Mouse (Mus musculus) CD4-positive naive resting alpha-beta T cell, adult 57 days (primary cell): ENCODE data around the gene Chrne. TPM values are rescaled to one million over a fixed set of nuclear protein-coding genes. Genes with fewer than 3 reads are reported as not detected.

ENCODE experiments used
- total RNA-seq: library from RNA; stranded (reverse); gene quantifications from one replicate; pipeline ENCODE4 v1.2.4, GENCODE M21; 2023

Chrne gene
- 3.2 TPM for total RNA-seq

DNA sequence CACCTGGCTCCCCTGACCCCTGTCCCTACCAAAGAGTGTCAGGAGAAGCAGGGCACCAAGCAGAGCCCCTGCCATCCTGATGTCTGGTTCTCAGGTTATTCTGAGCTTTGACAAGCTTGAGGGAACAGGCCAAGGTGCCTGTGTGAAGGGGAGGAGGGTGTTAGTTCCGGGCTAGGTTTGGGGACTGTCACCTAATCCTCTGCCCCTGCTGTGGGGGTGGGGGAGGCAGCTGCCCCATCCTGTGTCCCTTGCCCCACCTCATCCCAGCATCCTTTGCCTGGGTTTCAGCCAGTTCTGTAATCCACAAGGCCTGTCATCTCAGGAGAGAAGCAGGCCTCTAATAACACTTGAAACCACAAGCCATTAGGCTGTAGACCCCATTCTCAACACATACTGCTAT is at the start of gene Chrne:
Chrne (minus strand) TSS at position 116 of the 400 bp plus-strand sequence.

DNA sequence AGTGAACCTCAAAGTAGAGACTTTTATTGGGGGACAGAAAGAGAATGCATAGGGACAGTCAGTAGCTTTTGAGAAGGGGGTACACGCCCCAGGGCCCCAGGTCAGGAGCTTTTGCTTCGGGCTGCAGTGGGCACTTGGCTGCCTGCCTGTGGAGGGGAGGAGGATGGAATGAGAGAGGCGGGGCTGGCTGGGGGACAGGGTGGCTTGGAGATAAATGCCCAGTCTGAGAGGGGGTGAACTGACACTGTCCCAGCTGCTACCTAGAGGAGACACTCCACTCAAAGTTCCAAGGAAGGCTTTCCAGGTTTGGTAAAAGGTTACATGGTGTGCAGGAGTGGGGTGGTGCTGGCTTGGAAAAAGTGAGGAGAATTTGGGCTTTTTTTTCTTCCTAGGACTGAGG is 37.9 kb upstream of the Chrne start, which contains the start of gene Eno3:
Eno3 (plus strand) TSS at position 239 of the 400 bp plus-strand sequence.

DNA sequence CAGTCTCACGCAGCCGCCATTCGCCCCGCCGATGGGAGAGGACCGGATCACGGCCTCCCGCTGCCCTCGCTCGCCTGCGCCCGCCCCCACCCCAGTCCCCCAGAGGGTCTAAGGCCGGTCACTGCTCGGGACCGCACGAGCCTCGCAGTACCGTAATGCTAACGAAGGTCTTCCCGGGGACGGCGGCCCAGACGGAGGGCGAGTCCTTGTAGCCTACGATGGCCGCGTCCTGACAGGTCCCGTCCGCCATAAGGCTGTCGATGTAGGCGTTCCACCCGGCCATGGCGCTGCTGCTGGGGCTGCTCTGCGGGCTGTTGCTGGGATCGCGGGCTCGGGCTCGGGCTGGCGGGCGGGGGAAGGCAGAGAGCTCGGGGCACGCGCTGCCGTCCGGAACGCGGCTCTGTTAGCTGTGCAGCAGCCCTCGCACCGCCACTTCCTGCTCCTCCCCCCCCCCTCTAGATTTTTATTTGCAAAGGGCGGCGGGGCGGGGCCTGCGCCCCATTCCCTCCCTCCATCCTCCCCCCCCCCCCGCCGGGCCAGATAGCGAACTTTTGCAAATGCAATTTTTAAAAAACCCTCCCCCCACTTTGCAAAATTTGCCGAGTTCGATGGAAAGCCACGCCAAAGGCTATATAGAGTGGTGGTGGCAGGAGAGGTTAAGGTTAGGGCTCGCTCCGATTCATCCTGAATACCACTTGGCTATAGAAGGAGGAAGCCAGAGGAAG is 35.3 kb upstream of the Chrne start, which contains the start of gene Pfn1:
Pfn1 (minus strand) TSS at position 447 of the 725 bp plus-strand sequence.

GRCm38 (mm10) chr11:70646691-70647650 is 28.0 kb upstream of the Chrne start, which contains the start of the genes Rnf167 and Slc25a11:
Gene Rnf167, plus strand, starts transcription at chr11:70647235.
Gene Slc25a11, minus strand, starts transcription at chr11:70647479.

DNA sequence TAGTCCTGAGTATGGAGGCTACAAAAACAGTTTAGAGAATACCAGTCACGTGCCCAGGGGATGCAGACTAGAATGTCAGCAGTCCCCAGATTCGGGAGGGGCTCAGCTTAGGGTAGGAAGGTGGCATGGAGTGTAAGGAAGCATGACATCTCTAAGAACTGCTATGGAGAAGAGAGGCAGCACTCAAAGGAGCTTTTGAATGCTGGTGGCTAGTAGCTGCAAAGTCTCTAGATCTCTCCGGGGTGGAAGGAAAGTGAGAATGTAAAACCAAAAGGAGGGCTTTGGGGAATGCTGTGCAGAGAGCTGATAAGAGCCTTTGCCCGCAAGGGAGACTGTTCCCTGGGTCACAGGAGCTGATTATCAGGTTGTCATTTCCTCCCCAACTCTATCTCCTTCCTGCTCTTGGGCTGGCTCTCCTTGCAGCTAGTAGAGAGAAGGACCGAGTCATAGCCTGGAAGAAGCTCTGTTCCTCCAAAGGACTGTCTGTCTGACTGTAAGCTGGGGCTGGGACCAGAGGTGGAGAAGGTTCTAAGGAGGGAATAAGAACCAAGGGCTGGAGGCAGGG is 19.8 kb upstream of the Chrne start, which contains the start of gene Gp1ba:
Gp1ba (plus strand) TSS at position 409 of the 565 bp plus-strand sequence.

GRCm38 (mm10) chr11:70615516-70616093 is 3.4 kb downstream of the Chrne start, which contains the start of gene 4930544D05Rik:
Gene 4930544D05Rik, plus strand, starts transcription at chr11:70615848.

Other genes starting within 250 kb of the Chrne start
- gene Pelp1, start 209.2 kb downstream of the Chrne start, total RNA-seq, result 27.0 TPM
- gene Arrb2, start 186.6 kb downstream of the Chrne start, total RNA-seq, result 347 TPM
- gene Med11, start 167.3 kb downstream of the Chrne start, total RNA-seq, result 39.9 TPM
- gene Zmynd15, start 159.8 kb downstream of the Chrne start, total RNA-seq, result 1.1 TPM
- 2.3 TPM for gene Cxcl16, start 159.2 kb downstream of the Chrne start, total RNA-seq
- 1.5 TPM for gene Tm4sf5, start 114.0 kb downstream of the Chrne start, total RNA-seq
- gene Vmo1, start 104.6 kb downstream of the Chrne start, total RNA-seq, result not detected
- gene Gltpd2, start 100.0 kb downstream of the Chrne start, total RNA-seq, result not detected
- gene Psmb6, start 93.8 kb downstream of the Chrne start, total RNA-seq, result 129 TPM
- gene Gm40193, start 86.3 kb downstream of the Chrne start, total RNA-seq, result not detected
- 7.3 TPM for gene Pld2, start 79.2 kb downstream of the Chrne start, total RNA-seq
- gene Mink1, start 56.3 kb downstream of the Chrne start, total RNA-seq, result 201 TPM
- gene 4930544D05Rik, start 3.4 kb downstream of the Chrne start, total RNA-seq, result 1.0 TPM
- not detected for gene Gp1ba, start 19.9 kb upstream of the Chrne start, total RNA-seq
- 233 TPM for gene Rnf167, start 28.0 kb upstream of the Chrne start, total RNA-seq
- 53.6 TPM for gene Slc25a11, start 28.3 kb upstream of the Chrne start, total RNA-seq
- 1,552 TPM for gene Pfn1, start 35.4 kb upstream of the Chrne start, total RNA-seq
- gene Eno3, start 38.0 kb upstream of the Chrne start, total RNA-seq, result 29.3 TPM
- 23.4 TPM for gene Spag7, start 50.2 kb upstream of the Chrne start, total RNA-seq
- 37.9 TPM for gene Camta2, start 68.9 kb upstream of the Chrne start, total RNA-seq
- gene Inca1, start 80.9 kb upstream of the Chrne start, total RNA-seq, result 0.62 TPM
- 26.1 TPM for gene Kif1c, start 81.3 kb upstream of the Chrne start, total RNA-seq
- gene Zfp3, start 145.0 kb upstream of the Chrne start, total RNA-seq, result 2.7 TPM
- 1.5 TPM for gene Scimp, start 193.4 kb upstream of the Chrne start, total RNA-seq
- 34.7 TPM for gene Rabep1, start 225.6 kb upstream of the Chrne start, total RNA-seq